Mouse (Mus musculus) MEL (cell line): Measurements from ENCODE around the gene Fgfbp3. TPM values are rescaled to one million over a fixed set of nuclear protein-coding genes. Genes with fewer than 3 reads are reported as not detected.

Experiments used
- DNase-seq: peaks from one replicate; pipeline ENCODE4 v3.0.0; 2011; ENCODE audit warnings: low read depth, low spot score
- H3K27ac ChIP-seq: 2 replicates; pipeline ENCODE4 v1.5.1; 2012; ENCODE audit warnings: low read depth, mild to moderate bottlenecking, control low read depth, low read length, moderate library complexity; ENCODE audit not compliant: control insufficient read depth
- H3K27me3 ChIP-seq, 2 experiments: fragments of 150-350 bp in 1 of 2; sonication (generic) in 1 of 2; 2 replicates each; pipeline ENCODE4 v1.6.1; 2012; ENCODE audit warnings: low read length in 2 of 2, mild to moderate bottlenecking in 2 of 2, improper control_type of control experiment in 1 of 2, moderate library complexity in 1 of 2; ENCODE audit not compliant: insufficient read depth in 2 of 2, control insufficient read depth in 1 of 2
- H3K36me3 ChIP-seq, 2 experiments: 2 replicates each; pipeline ENCODE4 v1.6.1; 2012 to 2014; ENCODE audit warnings: low read length in 2 of 2, improper control_type of control experiment in 1 of 2, inconsistent platforms in 1 of 2, mild to moderate bottlenecking in 1 of 2; ENCODE audit not compliant: insufficient read depth in 2 of 2, control insufficient read depth in 1 of 2
- H3K4me1 ChIP-seq, 2 experiments: fragments of 150-350 bp in 1 of 2; sonication (generic) in 1 of 2; 2 replicates each; pipeline ENCODE4 v1.6.1; 2012; ENCODE audit warnings: low read length in 2 of 2, improper control_type of control experiment in 1 of 2, mild to moderate bottlenecking in 1 of 2; ENCODE audit not compliant: insufficient read depth in 2 of 2, control insufficient read depth in 1 of 2
- H3K4me3 ChIP-seq, 2 experiments: fragments of 150-350 bp in 1 of 2; sonication (generic) in 1 of 2; 2 replicates each; pipeline ENCODE4 v1.5.1; 2012; ENCODE audit warnings: low read depth in 2 of 2, low read length in 2 of 2, mild to moderate bottlenecking in 2 of 2, moderate library complexity in 2 of 2, control low read depth in 1 of 2, improper control_type of control experiment in 1 of 2; ENCODE audit not compliant: control insufficient read depth in 1 of 2, insufficient read depth in 1 of 2
- H3K79me2 ChIP-seq: 2 replicates; pipeline ENCODE4 v1.6.1; 2012; ENCODE audit warnings: mild to moderate bottlenecking, low read length, moderate library complexity; ENCODE audit not compliant: control insufficient read depth, poor library complexity, insufficient read depth
- H3K9ac ChIP-seq: 2 replicates; pipeline ENCODE4 v1.6.1; 2012; ENCODE audit warnings: low read depth, mild to moderate bottlenecking, control low read depth, low read length, moderate library complexity; ENCODE audit not compliant: control insufficient read depth, poor library complexity, severe bottlenecking
- H3K9me3 ChIP-seq: fragments of 150-350 bp; sonication (generic); replicated peaks from 2 replicates; pipeline ENCODE4 v1.6.1; 2012; ENCODE audit warnings: mild to moderate bottlenecking, low read length, improper control_type of control experiment, moderate library complexity; ENCODE audit not compliant: insufficient read depth
- BHLHE40 ChIP-seq: IDR thresholded peaks from 2 replicates; pipeline ENCODE4 v1.6.1; 2012; ENCODE audit warnings: low read depth, mild to moderate bottlenecking, inconsistent platforms, low read length, improper control_type of control experiment, borderline replicate concordance
- CHD1 ChIP-seq: IDR thresholded peaks from 2 replicates; pipeline ENCODE4 v1.6.1; 2012; ENCODE audit warnings: low read depth, mild to moderate bottlenecking, inconsistent platforms, low read length, improper control_type of control experiment
- CTCF ChIP-seq, 3 experiments: IDR thresholded peaks in 2 of 3; conservative IDR thresholded peaks in 1 of 3; 2 replicates each; pipeline ENCODE4 v1.5.1; 2011 to 2012; ENCODE audit warnings: low read length in 3 of 3, low read depth in 2 of 3, mild to moderate bottlenecking in 2 of 3, improper control_type of control experiment in 1 of 3, inconsistent platforms in 1 of 3, mixed read lengths in 1 of 3, moderate library complexity in 1 of 3; ENCODE audit not compliant: control insufficient read depth in 1 of 3, insufficient read depth in 1 of 3, poor library complexity in 1 of 3, severe bottlenecking in 1 of 3
- E2F4 ChIP-seq: IDR thresholded peaks from 2 replicates; pipeline ENCODE4 v1.6.1; 2011; ENCODE audit warnings: low read depth, low read length, improper control_type of control experiment, borderline replicate concordance
- ELF1 ChIP-seq: IDR thresholded peaks from 2 replicates; pipeline ENCODE4 v1.6.1; 2014; ENCODE audit warnings: low read depth, mild to moderate bottlenecking, inconsistent platforms, low read length, improper control_type of control experiment, moderate library complexity
- EP300 ChIP-seq, 2 experiments: IDR thresholded peaks; 2 replicates each; pipeline ENCODE4 v1.6.1; 2011; ENCODE audit warnings: improper control_type of control experiment in 2 of 2, low read length in 2 of 2, low read depth in 1 of 2, mild to moderate bottlenecking in 1 of 2
- ETS1 ChIP-seq: IDR thresholded peaks from 2 replicates; pipeline ENCODE4 v1.6.1; 2012; ENCODE audit warnings: low read depth, mild to moderate bottlenecking, inconsistent platforms, low read length, improper control_type of control experiment, moderate library complexity
- GABPA ChIP-seq: IDR thresholded peaks from 2 replicates; pipeline ENCODE4 v1.6.1; 2012; ENCODE audit warnings: low read depth, mild to moderate bottlenecking, inconsistent platforms, low read length, improper control_type of control experiment, moderate library complexity
- GATA1 ChIP-seq: IDR thresholded peaks from 2 replicates; pipeline ENCODE4 v1.6.1; 2011; ENCODE audit warnings: low read depth, low read length, improper control_type of control experiment
- JUND ChIP-seq: IDR thresholded peaks from 2 replicates; pipeline ENCODE4 v1.6.1; 2011; ENCODE audit warnings: low read depth, mild to moderate bottlenecking, improper control_type of control experiment, low read length
- MEF2A ChIP-seq: IDR thresholded peaks from 2 replicates; pipeline ENCODE4 v1.6.1; 2014; ENCODE audit warnings: low read depth, mild to moderate bottlenecking, inconsistent platforms, low read length, improper control_type of control experiment; ENCODE audit not compliant: poor library complexity, insufficient replicate concordance, severe bottlenecking; ENCODE audit errors: extremely low read depth
- MYB ChIP-seq: IDR thresholded peaks from 2 replicates; pipeline ENCODE4 v1.6.1; 2011; ENCODE audit warnings: mild to moderate bottlenecking, low read depth, low read length, improper control_type of control experiment
- MYC ChIP-seq: IDR thresholded peaks from 2 replicates; pipeline ENCODE4 v1.6.1; 2011; ENCODE audit warnings: low read depth, mild to moderate bottlenecking, low read length, improper control_type of control experiment, moderate library complexity
- NELFE ChIP-seq: IDR thresholded peaks from 2 replicates; pipeline ENCODE4 v1.6.1; 2011; ENCODE audit warnings: low read depth, low read length, improper control_type of control experiment
- NRF1 ChIP-seq: IDR thresholded peaks from 2 replicates; pipeline ENCODE4 v1.6.1; 2014; ENCODE audit warnings: low read depth, mild to moderate bottlenecking, inconsistent platforms, low read length, improper control_type of control experiment, moderate library complexity; ENCODE audit not compliant: poor library complexity, insufficient read depth, severe bottlenecking
- POLR2A ChIP-seq, 2 experiments: IDR thresholded peaks; 2 replicates each; pipeline ENCODE4 v1.6.1; 2011 to 2012; ENCODE audit warnings: low read length in 2 of 2, mild to moderate bottlenecking in 2 of 2, control low read depth in 1 of 2, improper control_type of control experiment in 1 of 2, low read depth in 1 of 2, moderate library complexity in 1 of 2; ENCODE audit not compliant: control insufficient read depth in 1 of 2, insufficient read depth in 1 of 2, poor library complexity in 1 of 2
- POLR2AphosphoS2 ChIP-seq: IDR thresholded peaks from 2 replicates; pipeline ENCODE4 v1.6.1; 2011; ENCODE audit warnings: low read length, improper control_type of control experiment
- POLR2AphosphoS5 ChIP-seq: IDR thresholded peaks from 2 replicates; pipeline ENCODE4 v1.6.1; 2012; ENCODE audit warnings: low read depth, borderline replicate concordance, mild to moderate bottlenecking, inconsistent platforms, low read length, moderate library complexity, mixed read lengths
- RCOR1 ChIP-seq: IDR thresholded peaks from 2 replicates; pipeline ENCODE4 v1.6.1; 2012; ENCODE audit warnings: low read depth, mild to moderate bottlenecking, inconsistent platforms, low read length, improper control_type of control experiment
- SIN3A ChIP-seq: IDR thresholded peaks from 2 replicates; pipeline ENCODE4 v1.6.1; 2012; ENCODE audit warnings: low read length, improper control_type of control experiment, inconsistent platforms
- TAL1 ChIP-seq: IDR thresholded peaks from 2 replicates; pipeline ENCODE4 v1.6.1; 2012; ENCODE audit warnings: mild to moderate bottlenecking, inconsistent platforms, low read length, moderate library complexity, mixed read lengths
- TCF12 ChIP-seq: IDR thresholded peaks from 2 replicates; pipeline ENCODE4 v1.6.1; 2014; ENCODE audit warnings: low read depth, mild to moderate bottlenecking, inconsistent platforms, low read length, improper control_type of control experiment, moderate library complexity
- UBTF ChIP-seq: IDR thresholded peaks from 2 replicates; pipeline ENCODE4 v1.6.1; 2012; ENCODE audit warnings: low read depth, mild to moderate bottlenecking, inconsistent platforms, low read length, improper control_type of control experiment, moderate library complexity, borderline replicate concordance; ENCODE audit not compliant: insufficient read depth
- USF1 ChIP-seq: IDR thresholded peaks from 2 replicates; pipeline ENCODE4 v1.6.1; 2014; ENCODE audit warnings: low read depth, mild to moderate bottlenecking, inconsistent platforms, low read length, improper control_type of control experiment, moderate library complexity
- USF2 ChIP-seq, 2 experiments: IDR thresholded peaks; 2 replicates each; pipeline ENCODE4 v1.6.1; 2011 to 2012; ENCODE audit warnings: improper control_type of control experiment in 2 of 2, low read length in 2 of 2, borderline replicate concordance in 1 of 2, inconsistent platforms in 1 of 2, low read depth in 1 of 2, mild to moderate bottlenecking in 1 of 2; ENCODE audit not compliant: insufficient read depth in 1 of 2
- ZKSCAN1 ChIP-seq: IDR thresholded peaks from 2 replicates; pipeline ENCODE4 v1.6.1; 2012; ENCODE audit warnings: low read depth, mild to moderate bottlenecking, inconsistent platforms, low read length, improper control_type of control experiment, moderate library complexity
- ZNF384 ChIP-seq: IDR thresholded peaks from 2 replicates; pipeline ENCODE4 v1.6.1; 2012; ENCODE audit warnings: low read depth, mild to moderate bottlenecking, inconsistent platforms, low read length, improper control_type of control experiment
- polyA plus RNA-seq, 2 experiments: library from polyadenylated mRNA; stranded (reverse) in 1 of 2; unstranded in 1 of 2; fragments of >175 nt in 1 of 2; fragments of >200 nt in 1 of 2; gene quantifications; 2 replicates each; pipeline versions ENCODE4 v1.2.1 to v1.2.4; 2012; ENCODE audit warnings: low replicate concordance in 2 of 2, low read depth in 1 of 2; ENCODE audit not compliant: insufficient read length in 2 of 2, insufficient read depth in 1 of 2, missing spikeins in 1 of 2
- total RNA-seq: library from RNA; depleted of rRNA; stranded (reverse); fragments of 300-350 nt; gene quantifications from 2 replicates; pipeline ENCODE4 v1.2.3, GENCODE M21; 2012

Gene Fgfbp3
- total and polyA plus RNA-seq, 3 experiments = 2.6 to 10.0 TPM; not detected in 1

DNA sequence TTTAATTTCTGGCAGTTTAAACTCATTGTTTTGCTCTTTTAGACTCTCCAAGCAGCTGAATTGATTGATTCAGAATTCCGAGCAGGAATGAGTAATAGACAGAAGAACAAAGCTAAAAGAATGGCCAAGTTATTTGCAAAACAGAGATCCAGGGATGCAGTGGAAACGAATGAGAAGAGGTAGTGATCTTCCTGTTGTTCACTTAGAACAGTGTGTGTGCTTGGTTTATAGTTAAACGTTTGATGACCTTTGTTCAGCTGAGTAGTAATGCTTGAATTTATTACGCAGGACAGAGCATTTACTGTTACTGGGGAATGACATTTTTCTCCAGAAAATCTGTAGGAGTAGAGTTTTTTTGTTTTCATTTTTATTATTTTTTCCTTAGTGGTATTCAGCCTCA lies 38.9 kb upstream of the Fgfbp3 start (continued):
- TF ChIP-seq ZKSCAN1 = no peak
- no peak for TF ChIP-seq GATA1
- no peak for TF ChIP-seq GABPA

DNA sequence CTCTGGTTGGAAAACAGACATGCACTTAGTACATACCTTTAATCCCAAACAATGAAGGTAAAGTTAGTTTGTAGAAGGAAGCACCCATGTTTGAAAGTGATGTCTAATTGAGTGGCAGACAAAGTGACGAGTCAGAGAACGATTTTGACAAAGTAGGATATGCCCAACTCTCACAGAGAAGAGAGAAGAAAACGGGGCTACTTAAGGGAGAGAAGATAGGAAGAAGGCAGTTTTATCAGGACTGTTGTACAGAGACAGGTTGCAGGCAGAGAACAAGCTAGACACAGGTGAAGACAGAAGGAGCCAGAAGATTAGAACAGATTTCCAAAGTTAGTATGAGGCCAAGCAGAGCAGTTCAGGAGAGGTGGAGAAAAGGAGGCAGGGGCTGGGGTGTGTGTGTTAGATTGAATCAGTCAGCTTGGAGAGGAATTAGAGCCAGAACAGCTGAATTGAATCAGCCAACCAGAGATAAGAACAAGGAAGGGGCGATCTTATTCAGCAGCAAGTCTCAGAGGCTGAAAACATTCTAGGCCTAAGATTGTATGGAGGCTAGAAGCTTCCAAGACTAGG lies 34.3 kb upstream of the Fgfbp3 start:
- Histone ChIP-seq H3K27me3 (no peaks in the 10 kb centered on the region), H3K36me3 (peaks cover 39 to 61% of the 10 kb centered on the region in 2 experiments), H3K79me2 (peaks cover 14% of the 10 kb centered on the region; the same call in 1 of the 2 replicates), H3K4me3 (no peak overlapping the region), H3K27ac (peak overlapping the region; percentile 30; the same call in 1 of the 2 replicates), H3K9me3 (no peaks in the 10 kb centered on the region), H3K4me1 (peaks cover 17 to 24% of the 10 kb centered on the region in 2 experiments), H3K9ac (no peak overlapping the region)
- TF ChIP-seq CHD1 = no peak
- TF ChIP-seq EP300 (IDR thresholded peaks at IDR 0.05; ENCODE audit: low read depth in 1 of 2, low read length in 2 of 2) = peak in 1 of 2 experiments; percentile 42; a peak in 3 of 4 replicates
- TF ChIP-seq ETS1 = peak; percentile 92
- TF ChIP-seq RCOR1 = peak; percentile 12; the same call in 1 of the 2 replicates
- peak; percentile 64 for TF ChIP-seq GATA1
- TF ChIP-seq SIN3A = peak; percentile 67
- TF ChIP-seq ELF1 = peak; percentile 5; the same call in 1 of the 2 replicates
- peak; percentile 47 for TF ChIP-seq TAL1
- TF ChIP-seq POLR2AphosphoS5 = no peak
- TF ChIP-seq TCF12 = peak; percentile 64; the same call in 1 of the 2 replicates
- no peak for TF ChIP-seq ZNF384
- TF ChIP-seq MYC = no peak
- peak; percentile 63 for DNase-seq

DNA sequence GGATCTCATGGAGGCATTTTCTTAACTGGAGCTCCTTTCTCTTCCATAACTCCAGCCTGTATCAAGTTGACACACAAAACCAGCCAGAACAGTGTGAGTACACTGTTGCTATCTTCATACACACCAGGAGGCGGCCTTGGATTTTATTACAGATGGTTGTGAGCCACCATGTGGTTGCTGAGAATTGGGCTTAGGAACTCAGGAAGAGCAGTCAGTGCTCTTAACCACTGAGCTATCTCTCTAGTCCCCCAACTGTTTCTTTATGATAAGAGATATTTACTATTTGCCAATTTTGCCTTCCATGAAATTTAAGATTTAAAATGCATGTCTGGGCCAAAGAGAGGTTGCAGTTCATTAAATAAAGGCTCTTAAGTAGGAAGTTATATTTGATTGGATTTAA lies 20.6 kb upstream of the Fgfbp3 start:
- DNase-seq = peak; percentile 83
- Histone ChIP-seq H3K27me3 (no peaks in the 10 kb centered on the region), H3K4me1 (peaks cover 21 to 25% of the 10 kb centered on the region in 2 experiments), H3K9me3 (no peaks in the 10 kb centered on the region), H3K79me2 (peaks cover 59% of the 10 kb centered on the region), H3K27ac (no peak overlapping the region), H3K4me3 (no peak overlapping the region), H3K36me3 (peaks cover 21 to 54% of the 10 kb centered on the region in 2 experiments), H3K9ac (no peak overlapping the region)
- TF ChIP-seq E2F4 = no peak
- no peak for TF ChIP-seq POLR2AphosphoS5
- TF ChIP-seq USF1 = no peak
- TF ChIP-seq CTCF (IDR thresholded peaks at IDR 0.05 in 2 of 3, conservative IDR thresholded peaks at IDR 0.05 in 1 of 3; ENCODE audit: control insufficient read depth in 1 of 3, insufficient read depth in 1 of 3, low read depth in 2 of 3, low read length in 3 of 3, poor library complexity in 1 of 3, severe bottlenecking in 1 of 3) = peak in 1 of 3 experiments; percentile 45; a peak in 2 of 6 replicates
- no peak for TF ChIP-seq JUND
- TF ChIP-seq BHLHE40 = no peak
- TF ChIP-seq UBTF = no peak
- peak; percentile 81 for TF ChIP-seq GATA1
- TF ChIP-seq POLR2AphosphoS2 = no peak
- TF ChIP-seq NRF1 = no peak
- no peak for TF ChIP-seq USF2 (IDR thresholded peaks at IDR 0.05; ENCODE audit: borderline replicate concordance in 1 of 2, insufficient read depth in 1 of 2, low read depth in 1 of 2, low read length in 2 of 2)
- TF ChIP-seq GABPA = no peak
- TF ChIP-seq MYB = no peak
- peak; percentile 71 to 83 for TF ChIP-seq EP300 (IDR thresholded peaks at IDR 0.05; ENCODE audit: low read depth in 1 of 2, low read length in 2 of 2)
- peak; percentile 76 for TF ChIP-seq SIN3A
- no peak for TF ChIP-seq NELFE
- no peak for TF ChIP-seq MEF2A
- no peak for TF ChIP-seq POLR2A (IDR thresholded peaks at IDR 0.05; ENCODE audit: control insufficient read depth in 1 of 2, insufficient read depth in 1 of 2, low read depth in 1 of 2, low read length in 2 of 2, poor library complexity in 1 of 2)
